Mouse (Mus musculus) cortical plate, adult 2 months (tissue): ENCODE results near the gene Anp32a. TPM values are rescaled to one million over a fixed set of nuclear protein-coding genes. Genes with fewer than 3 reads are reported as not detected.

Experiments used
- H3K27ac ChIP-seq: fragments of 200-500 bp; 2 replicates; pipeline ENCODE4 v1.5.1; 2012; ENCODE audit warnings: low read length, control low read depth, inconsistent platforms; ENCODE audit not compliant: insufficient read depth
- H3K4me1 ChIP-seq: fragments of 200-500 bp; 2 replicates; pipeline ENCODE4 v1.6.1; 2011; ENCODE audit warnings: low read length; ENCODE audit not compliant: control insufficient read depth, insufficient read depth
- H3K4me3 ChIP-seq: fragments of 200-500 bp; 2 replicates; pipeline ENCODE4 v1.5.1; 2011; ENCODE audit warnings: mild to moderate bottlenecking, low read length, control low read depth; ENCODE audit not compliant: insufficient read depth
- CTCF ChIP-seq: fragments of 200-500 bp; IDR thresholded peaks from 2 replicates; pipeline ENCODE4 v1.5.1; 2011; ENCODE audit warnings: mild to moderate bottlenecking, control low read depth, low read length; ENCODE audit not compliant: insufficient read depth; ENCODE audit errors: extremely low read depth
- POLR2A ChIP-seq: fragments of 200-500 bp; IDR thresholded peaks from 2 replicates; pipeline ENCODE4 v1.6.1; 2011; ENCODE audit warnings: mild to moderate bottlenecking, low read length, control low read depth; ENCODE audit not compliant: insufficient read depth; ENCODE audit errors: extremely low read depth
- polyA plus RNA-seq: library from polyadenylated mRNA; depleted of rRNA; stranded (reverse); fragments of >200 nt; gene quantifications from 2 replicates; pipeline ENCODE4 v1.2.3, GENCODE M21; 2012

Anp32a gene
- polyA plus RNA-seq, 1 experiment = 344 TPM

- H3K4me1 ChIP-seq = peaks cover 12% of the 10 kb centered on the region; the same call in 1 of the 2 replicates
- H3K4me3 ChIP-seq = peak overlapping the region; percentile 94; the same call in 1 of the 2 replicates
- TF ChIP-seq CTCF = no peak
- no peak for TF ChIP-seq POLR2A
- H3K27ac ChIP-seq = peak overlapping the region; percentile 66; the same call in 1 of the 2 replicates
These were observed 4.7 kb downstream of the Anp32a start for GRCm38 (mm10) chr9:62345633-62346387.

DNA sequence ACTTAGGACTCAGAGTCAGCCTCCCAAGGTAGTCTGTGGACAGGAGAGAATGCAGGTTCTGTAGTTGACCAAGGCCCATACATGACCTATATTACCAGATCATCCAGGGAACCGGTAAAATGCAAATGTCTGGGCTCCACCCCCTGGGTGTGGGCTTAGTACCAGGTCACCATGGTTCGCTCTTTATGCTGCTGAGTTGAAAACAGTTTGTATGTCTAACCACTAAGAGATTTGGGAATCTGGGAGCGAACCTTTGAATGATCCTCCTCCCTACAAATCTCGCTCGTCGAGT lies 5.2 kb downstream of the Anp32a start:
- Histone ChIP-seq H3K4me1 (peaks cover 12% of the 10 kb centered on the region; the same call in 1 of the 2 replicates), H3K4me3 (no peak overlapping the region), H3K27ac (no peak overlapping the region)
- no peak for TF ChIP-seq CTCF
- TF ChIP-seq POLR2A = no peak

GRCm38 (mm10) chr9:62347201-62347600 lies 6.1 kb downstream of the Anp32a start:
- peaks cover 12% of the 10 kb centered on the region; the same call in 1 of the 2 replicates for H3K4me1 ChIP-seq
- H3K4me3 ChIP-seq = no peak overlapping the region
- TF ChIP-seq CTCF (no peak), POLR2A (no peak)
- no peak overlapping the region for H3K27ac ChIP-seq

- peaks cover 12% of the 10 kb centered on the region; the same call in 1 of the 2 replicates for H3K4me1 ChIP-seq
- H3K4me3 ChIP-seq = no peak overlapping the region
- no peak overlapping the region for H3K27ac ChIP-seq
- no peak for TF ChIP-seq POLR2A
- no peak for TF ChIP-seq CTCF
These were observed 7.0 kb downstream of the Anp32a start for GRCm38 (mm10) chr9:62348050-62348449.

DNA sequence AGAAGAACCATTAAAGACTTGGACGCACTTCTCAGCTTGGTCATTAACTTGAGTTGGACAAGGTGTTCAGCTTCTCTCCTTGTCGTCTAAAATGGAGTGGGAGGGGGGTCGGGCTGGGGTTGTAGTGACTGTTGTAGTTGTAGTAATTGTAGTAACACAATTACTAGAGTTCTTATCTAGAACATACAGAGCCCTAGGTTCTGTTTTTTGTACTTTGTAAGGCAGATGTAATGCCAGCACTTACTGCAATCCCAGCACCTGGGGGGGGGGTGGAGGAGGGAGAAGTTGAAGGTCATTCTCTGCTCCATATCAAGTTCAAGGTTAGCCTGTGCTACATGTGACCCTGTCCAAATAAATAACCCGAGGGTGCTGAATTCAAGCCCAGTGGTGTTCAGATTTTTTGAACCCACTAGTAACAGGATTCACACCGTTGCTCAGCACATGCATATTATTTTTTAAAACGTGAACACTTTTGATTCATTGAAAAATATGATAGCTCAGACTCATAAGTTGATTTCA lies 7.4 kb downstream of the Anp32a start:
- TF ChIP-seq POLR2A (no peak), CTCF (no peak)

GRCm38 (mm10) chr9:62349250-62349649 lies 8.2 kb downstream of the Anp32a start:
- Histone ChIP-seq H3K27ac (no peak overlapping the region), H3K4me1 (peaks cover 15% of the 10 kb centered on the region), H3K4me3 (no peak overlapping the region)
- TF ChIP-seq POLR2A = no peak
- no peak for TF ChIP-seq CTCF

More for the DNA sequence above, 7.4 kb downstream of the Anp32a start:
- Histone ChIP-seq H3K4me3 (no peak overlapping the region), H3K4me1 (peaks cover 12% of the 10 kb centered on the region; the same call in 1 of the 2 replicates), H3K27ac (no peak overlapping the region)

- Histone ChIP-seq H3K4me3 (no peak overlapping the region), H3K4me1 (peaks cover 25% of the 10 kb centered on the region), H3K27ac (no peak overlapping the region)
- TF ChIP-seq POLR2A = no peak
These were observed 9.6 kb downstream of the Anp32a start for GRCm38 (mm10) chr9:62350721-62351120.

DNA sequence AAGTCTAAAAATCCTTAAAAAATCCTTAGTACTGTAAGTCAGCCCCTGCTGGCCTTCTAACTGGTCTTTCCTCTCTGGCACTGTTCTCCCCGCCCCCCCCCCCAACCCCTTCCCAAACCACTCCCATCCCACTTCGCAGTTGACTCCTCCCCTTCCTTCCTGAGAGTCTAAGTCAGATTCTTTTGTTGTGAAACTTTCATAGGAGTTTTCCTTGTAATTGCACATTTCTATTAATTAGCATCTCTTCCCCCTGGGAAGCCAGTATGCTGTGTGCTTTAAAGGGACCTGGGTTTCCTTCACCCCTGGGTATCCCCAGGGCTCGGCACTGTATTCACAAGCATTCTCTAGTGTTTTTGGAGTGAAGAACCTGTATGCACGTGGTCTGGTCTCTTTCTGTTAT lies 10.1 kb downstream of the Anp32a start:
- H3K4me3 ChIP-seq = no peak overlapping the region
- TF ChIP-seq POLR2A (no peak), CTCF (no peak)
- peaks cover 25% of the 10 kb centered on the region for H3K4me1 ChIP-seq
- H3K27ac ChIP-seq = no peak overlapping the region

DNA sequence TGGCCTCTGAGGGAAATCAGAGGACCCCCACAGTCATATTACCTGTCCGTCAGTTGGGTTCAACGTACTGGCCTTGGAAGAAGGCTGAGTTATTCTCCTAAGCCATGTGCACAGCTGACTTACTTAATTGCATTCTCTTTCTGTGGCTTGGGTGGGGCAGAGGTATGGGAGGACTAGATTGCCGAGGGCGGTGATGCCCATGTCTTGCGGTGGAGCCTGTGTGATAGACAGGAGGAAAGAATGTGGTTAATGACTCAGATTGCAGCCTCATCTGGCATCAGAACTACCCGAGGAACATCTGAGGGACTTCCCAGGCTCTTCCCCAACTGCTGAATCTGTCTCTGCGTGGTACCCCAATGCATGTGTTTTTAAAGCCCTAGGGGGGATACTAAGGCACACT lies 12.7 kb downstream of the Anp32a start:
- H3K4me1 ChIP-seq = peaks cover 25% of the 10 kb centered on the region
- no peak overlapping the region for H3K27ac ChIP-seq
- no peak for TF ChIP-seq CTCF
- no peak for TF ChIP-seq POLR2A
- no peak overlapping the region for H3K4me3 ChIP-seq

DNA sequence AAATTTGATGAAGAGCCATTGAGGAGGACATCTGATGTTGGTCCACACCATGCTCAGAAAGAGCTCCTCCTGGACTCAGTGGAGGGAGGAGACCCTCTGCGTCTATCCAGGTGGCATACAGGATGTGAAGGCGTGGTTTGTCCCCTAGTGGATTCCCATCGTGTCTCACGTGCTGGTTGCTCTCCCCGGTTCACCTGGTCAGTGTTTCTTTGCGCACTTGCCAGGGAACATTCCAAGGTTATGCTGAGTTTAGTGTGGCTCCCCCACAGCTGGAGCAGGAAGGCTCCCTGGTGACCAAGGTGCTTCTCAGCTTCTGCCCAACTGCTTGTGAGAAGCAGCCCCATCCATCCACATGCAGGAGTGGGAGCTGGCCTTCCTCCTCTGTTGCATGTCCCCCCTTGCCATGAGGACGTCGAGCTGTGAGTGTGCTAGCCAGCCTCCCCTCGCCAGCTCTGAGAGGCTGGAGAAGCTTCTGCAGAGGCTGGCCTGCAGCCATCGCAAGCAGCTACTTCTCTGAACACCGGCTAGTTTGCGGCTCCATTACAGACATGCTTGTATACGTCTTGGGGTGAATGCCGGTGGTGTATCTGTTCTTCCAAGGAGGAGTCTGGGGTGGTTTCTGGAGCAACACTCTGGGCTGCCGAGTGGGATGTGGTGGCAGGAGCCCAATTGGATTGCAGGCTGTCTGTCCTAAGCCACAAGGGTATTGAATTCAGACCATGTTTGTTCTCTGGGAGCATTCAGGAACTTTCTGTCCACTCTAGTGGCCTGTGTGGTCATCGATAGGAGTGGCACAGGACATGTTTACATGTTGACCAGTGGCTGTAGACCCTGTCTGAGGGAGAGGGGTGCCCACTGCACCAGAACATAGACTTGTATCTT lies 14.0 kb downstream of the Anp32a start:
- Histone ChIP-seq H3K4me3 (no peak overlapping the region), H3K27ac (no peak overlapping the region), H3K4me1 (peaks cover 15% of the 10 kb centered on the region)
- no peak for TF ChIP-seq CTCF
- TF ChIP-seq POLR2A = no peak
